Mouse (Mus musculus) CD4-positive, CD25-positive, alpha-beta regulatory T cell, adult 2 months (primary cell): ENCODE results near the gene Nfic.

Source experiments
- DNase-seq: peaks from one replicate; pipeline ENCODE4 v3.0.0-alpha.2; 2012; ENCODE audit warnings: low read depth, low spot score

Gene Nfic

DNA sequence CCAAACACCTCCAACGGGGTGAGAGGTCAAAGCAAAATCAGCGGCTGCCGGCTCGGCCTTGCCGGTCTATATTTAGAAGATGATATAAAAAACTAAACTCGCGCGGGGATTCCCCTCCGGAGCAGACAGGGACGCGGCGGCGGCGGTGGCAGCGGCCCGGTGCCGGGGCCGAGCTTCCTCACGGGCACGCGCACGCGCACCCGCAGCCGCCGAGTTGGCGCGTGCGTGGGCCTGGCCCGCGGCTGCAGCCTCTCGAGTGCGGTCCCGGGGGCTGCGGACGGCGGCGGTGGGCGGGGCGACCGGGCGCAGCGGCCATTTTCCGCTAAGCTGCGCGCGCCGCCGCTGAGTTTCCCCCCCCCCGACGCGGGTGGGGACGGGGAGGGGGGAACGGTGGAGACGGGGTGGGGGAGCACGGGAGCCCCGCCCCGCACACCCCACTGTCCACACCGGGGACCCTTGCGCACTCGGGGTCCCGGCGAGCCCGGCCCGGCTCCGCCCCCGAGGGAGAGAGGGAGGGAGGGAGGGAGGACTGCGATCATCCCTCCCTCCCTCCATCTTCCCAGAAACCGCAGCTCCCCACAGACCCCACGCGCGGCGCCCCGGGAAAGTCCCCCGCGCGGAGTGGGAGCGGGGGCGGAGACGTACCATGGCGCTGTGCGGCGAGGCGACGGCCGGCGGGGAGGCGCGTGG, 25.1 kb downstream of the Nfic start:
- peak; percentile 89 for DNase-seq

DNA sequence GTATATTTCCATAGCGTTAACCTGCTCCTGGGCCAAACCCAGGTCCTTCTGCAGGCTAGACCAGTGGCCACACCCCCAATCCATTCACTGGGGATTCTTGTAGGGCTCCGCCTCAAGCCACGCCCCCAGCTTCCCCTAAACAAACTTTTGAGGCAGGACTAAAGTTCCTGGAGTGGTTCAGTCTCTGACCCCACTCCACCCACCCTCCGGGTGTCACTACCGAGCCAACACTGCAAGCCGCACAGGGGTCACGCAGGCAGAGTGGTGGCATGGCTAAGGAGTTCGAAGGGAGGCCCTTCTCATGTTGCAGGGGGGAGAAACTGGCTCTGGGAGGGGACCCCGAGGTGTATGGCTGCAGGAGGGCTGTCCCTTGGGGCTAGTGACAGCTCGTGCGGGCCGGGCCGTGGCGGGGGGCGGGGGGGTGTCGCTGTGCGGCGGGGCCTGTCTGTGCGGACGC, 25.8 kb downstream of the Nfic start:
- peak; percentile 79 for DNase-seq

DNA sequence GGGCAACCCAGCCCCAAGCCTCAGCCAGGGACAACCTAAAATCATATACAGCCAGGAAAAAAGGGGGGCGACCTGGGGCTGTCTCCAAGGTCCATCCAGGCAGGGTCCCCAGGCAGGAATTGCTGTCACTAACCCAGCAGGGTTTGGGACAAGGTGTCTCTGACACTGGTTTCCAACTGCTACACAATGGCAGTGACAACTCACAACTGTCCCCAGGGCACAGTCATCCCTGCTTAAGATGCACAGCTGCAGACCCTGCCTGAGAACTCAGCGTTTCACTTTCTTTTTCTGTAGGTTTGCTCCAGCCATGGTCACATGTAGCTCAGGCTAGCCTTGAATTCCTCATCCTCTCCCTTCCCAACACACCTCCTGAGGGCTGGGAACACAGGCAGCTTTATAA, 26.3 kb downstream of the Nfic start:
- DNase-seq: no peak

DNA sequence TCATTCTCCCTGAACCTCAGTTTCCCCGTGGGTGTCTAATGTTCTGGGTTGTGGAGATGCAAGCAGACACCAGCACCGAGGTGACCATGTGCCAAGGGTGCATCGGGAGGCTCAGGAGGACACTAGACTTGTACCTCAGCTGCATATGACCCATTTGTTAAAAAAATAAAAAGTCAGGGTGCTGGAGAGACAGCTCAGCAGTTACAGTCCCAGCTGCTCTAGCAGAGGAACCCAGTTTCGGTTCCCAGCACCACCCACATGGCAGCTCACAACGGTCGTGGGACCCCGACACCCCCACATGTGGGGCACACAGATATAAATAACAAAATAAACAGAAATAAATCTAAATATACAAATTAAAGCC, 26.9 kb downstream of the Nfic start:
- no peak for DNase-seq

DNA sequence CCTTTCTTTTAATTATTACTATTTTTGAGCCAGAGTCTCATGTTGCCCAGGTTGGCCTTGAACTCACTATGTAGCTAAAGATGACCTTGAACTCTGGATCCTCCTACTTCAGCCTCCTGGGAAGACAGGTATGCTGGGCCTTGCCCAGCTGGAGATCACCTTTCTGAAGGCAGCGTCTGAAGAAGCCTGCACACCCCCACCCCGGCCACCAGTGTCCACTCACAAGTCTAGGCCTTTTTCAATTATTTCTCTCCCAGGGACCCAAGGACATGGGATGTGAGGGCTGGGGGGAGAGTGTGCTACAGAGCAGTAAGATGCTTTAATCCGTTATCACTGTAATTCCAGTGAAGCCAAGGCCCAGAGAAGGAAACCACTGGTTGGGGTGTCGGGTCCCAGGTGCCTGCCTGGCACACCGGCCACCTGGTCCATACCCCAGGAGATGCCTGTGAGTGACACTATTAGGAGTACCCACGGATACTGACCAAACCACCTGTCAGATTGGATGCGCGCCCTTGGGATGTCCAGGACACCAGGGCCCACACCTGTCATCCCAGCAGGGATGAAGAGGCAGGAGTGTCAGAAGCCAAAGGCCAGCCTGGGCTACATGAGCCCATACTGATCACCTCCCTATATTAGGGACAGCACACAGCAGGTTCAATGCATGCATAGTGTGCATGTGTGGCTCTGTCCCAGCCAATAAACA, 27.5 kb downstream of the Nfic start:
- no peak for DNase-seq

DNA sequence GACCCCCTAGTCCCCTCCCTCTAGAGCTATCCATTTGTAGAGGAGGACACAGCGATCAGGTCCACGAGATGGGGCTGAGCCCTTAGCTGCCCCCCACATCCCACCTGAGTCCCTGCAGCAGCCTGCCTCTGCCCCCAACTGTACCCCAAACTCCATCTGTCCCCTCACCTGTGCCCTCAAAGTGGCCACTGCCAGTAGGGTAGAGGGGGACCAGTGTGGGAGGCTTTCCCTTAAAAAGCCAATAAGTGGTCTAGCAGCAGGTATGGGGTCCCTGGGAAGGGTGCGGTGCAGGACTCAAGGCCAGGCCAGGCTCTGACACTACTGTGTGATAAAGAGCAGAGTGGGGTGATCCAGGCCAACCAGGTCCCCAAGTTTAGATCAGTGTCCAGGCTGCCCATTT, 28.1 kb downstream of the Nfic start:
- DNase-seq: no peak

DNA sequence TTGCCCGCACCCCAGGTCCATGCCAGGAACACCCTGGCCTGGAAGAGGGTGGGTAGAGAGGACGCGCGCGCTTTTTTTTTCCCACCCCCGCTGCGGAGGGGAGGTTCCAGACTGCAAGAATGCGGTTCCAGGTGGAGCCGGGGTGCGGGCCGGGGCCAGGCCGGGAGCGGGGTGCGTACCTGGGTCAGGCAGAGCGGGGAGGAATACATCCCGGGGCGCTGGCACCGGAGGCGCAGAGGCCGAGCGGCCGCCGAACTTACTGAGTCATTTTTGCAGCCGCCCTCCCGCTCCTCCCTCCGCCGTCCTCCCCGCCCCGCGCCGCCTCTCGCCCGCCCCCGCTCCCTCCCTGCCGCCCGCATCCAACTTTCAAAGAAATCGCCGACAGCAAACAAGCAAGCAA, 28.5 kb downstream of the Nfic start:
- DNase-seq: peak; percentile 56

DNA sequence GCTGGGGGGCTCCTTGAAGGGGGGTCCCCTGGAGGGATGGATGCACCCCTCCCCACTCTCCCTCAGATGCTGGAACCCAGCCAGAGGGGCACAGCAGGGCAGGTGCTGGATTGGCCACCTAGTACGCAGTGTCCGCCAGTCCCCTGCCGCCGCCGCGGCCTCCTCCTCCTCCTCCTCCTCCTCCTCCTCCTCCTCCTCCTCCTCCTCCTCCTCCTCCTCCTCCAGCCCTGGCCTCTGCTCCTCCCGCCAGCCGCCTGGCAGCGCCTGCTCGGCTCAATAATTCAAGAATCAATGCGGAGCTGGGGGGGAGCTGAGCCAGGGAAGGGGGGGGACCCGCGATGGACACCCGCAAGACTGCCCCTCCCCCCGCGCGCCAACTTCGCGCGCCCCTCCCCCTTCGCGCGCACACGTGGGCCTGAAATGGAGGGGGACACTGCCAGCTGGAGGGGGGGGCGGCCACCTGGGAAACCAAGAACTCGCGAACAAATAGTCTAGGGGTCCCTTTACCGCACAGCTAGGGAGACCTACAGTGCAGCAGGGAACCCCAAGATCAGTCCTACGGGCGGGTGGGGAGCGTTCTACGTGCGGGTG, 29.3 kb downstream of the Nfic start:
- no peak for DNase-seq

DNA sequence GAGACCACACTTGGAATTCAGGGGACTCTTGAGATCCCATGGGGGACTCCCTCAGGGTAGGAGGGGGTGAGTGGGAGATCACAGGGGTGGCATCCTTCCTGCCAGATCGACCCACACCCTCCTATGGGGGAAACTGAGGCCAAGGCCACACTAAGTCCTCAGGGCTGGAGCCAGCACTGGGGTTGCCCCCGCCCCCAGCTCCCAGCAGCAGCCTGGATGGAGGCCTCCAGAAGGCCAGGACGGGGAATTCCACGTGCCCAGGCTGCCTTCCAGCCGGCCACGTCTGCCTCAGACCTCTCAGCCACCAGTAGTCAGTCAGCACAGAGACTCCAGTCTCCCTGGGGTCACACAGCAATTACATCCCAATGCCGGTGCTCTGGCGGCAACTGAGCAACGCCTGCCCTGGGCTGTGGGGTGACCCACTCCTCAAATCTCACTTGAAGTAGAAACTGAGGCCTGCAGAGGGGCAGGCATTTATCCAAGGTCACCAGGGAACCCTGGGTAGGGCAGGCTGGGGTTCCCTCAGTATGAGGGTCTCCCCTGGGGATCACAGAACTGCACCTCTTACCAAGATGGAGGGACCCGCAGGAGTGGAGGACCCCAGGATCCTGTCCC, 30.1 kb downstream of the Nfic start:
- DNase-seq: no peak

DNA sequence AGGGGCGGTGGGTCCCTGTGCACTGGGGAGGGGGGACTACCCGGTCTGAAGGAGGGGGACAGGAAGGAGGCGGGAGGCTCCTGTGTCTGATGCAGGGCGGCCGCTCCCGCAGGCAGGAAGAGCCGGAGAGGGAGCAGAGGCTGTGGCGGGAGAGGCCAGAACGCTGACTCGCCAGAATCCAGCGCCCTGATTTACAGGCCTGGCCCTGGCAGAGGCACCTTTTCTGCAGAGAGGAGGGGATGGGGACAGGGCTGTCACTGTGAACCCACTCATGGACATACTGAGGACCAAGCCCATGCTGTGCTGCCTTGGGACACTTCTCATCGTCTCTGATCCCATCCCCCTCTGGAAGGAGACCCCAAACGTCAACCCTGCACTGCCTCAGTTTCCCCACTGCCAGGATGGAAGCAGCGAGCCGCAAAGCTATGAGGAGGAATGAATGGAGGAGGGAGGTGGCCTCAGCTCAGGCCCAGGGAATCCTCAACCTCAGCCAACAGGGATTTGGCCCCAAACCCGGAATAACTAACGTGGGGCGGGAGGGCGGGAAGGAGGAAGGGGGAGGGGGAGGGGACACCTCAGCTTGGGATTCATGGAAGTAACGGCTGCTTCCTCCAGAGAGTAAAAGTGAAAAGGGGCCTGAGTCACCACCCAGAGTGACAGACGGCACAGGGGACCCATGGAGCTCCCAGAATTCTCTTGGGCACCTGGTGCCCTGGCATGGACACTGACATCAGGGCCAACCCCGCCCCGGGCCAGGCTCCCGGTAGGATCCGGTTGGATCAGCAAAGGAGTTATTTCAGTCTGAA, 31.0 kb downstream of the Nfic start:
- DNase-seq: no peak

DNA sequence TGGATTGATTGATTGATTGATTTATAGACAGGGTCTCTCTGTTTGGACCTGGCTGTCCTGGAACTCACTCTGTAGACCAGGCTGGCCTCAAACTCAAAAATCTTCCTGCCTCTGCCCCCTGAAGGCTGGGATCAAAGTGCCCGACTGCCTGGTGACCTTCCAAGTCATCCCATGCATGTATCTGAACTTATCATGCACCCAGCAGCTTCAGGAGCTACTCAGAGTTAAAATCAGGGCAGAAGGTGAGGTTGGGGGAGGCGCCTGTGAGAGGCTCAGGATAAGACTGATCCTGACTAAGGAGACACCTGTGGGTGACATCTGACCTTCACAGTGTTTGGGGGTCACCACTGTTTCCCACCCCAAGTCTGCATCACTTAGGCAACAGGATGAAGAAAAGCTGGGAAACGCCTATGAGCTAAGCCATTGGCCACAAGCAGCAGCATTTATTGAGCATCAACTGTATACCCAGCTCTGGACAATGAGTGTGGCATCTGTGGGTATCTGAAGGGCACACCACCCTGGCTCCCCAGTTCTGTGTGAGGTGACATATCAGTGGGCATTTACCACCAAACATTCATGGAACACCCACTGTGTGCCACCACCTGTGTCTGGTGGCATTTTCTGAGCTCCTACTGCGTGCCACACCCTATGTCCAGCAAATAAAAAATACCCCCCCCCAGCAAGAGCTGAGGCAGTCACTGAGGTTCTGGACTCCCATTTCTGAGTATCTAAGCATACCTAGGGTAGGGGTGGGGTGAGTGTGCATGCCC, 31.8 kb downstream of the Nfic start:
- DNase-seq: no peak

DNA sequence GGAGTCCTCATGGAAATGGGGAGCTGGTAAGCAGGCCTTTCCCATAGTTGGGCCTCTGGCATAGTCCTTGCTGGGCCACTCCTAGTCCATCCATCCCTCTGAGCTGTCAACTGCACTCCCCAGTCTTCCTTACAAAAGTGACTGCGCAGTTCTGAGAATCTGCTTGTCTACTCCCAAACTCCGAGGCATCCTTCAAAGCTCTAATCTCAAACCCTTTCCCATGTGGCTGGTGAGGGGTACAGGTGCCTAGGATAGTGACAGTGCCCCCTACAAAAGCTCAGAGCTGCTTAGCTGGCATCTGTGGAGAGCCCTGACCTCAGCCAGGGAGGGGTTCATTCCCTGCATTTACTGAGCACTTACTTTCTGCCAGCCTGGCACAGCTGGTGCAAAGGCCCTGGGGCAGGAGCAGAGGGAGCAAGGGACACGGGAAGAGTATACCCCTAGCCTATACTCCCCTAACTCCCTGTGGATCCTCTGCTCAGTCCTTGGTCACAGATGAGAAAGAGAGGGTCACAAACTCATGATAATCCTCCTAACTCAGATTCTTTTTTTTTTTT, 32.7 kb downstream of the Nfic start:
- DNase-seq: no peak

DNA sequence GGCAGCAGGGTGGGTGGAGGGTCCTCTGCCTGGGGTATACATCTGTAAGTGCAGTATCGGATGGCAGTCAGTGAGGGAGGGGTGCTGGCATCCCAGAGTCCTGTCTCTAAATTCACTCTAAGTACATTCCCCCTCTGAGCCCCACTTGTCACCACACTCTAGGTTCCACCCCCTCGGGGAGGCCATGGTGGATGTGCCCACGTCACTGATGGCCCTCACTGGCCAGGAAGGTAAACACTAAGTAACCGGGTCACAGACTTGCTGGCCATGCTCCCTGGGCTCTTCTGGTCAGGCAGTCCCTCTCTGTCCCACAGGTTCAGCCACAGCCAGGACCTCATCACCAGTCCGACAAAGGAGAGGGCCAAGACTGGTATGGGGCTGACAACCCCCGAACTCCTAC, 33.2 kb downstream of the Nfic start:
- DNase-seq: no peak

DNA sequence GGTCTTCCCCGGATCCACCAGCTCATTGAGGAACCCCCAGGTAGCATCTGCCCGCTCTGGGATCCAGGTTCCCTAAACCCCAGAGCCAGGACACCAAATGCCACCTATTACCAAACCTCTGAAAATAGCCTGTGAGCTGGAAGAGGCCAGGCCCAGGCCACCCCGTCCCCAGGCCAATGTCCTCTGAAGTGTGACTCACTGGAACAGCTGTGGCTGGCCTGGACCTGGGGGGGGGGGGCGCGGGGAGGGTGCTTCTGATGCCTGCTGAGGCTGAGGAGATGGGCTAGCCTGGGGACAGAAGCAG, 33.7 kb downstream of the Nfic start:
- no peak for DNase-seq

DNA sequence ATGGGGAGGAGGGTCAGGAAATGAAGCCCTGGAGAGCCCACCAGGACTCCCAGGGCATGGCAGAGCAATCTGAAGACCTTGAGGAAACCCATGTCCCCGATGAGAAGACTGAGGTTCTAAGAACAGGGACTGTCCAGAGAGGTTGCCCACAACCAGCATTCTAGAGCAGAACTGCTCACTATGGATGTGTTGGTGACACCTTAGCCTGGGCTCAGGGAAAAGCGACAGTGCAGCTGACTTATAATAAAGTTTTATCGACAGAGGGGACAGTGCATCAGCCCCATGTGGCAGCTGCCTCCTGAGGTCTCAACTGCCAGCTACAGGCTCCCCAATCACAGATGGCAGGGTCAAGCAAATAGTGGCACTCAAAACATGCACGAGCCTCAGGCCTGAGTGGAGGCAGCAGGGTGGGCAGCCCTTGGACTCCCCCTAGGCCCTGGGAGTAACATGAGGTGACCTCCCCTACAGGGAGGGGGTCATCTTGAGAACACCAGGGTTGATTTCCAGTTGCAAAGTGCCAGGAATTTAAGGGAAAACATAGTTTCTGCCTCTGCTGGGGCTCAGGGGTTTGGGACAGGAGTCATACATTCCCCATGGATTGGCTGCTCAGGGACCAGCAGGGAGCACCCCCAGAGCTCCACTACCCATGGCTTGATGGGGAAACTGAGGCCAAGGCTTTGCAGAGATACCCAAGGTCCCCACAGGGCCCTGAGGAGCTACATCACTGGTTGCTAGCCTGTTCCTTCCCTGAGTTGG, 34.2 kb downstream of the Nfic start:
- no peak for DNase-seq

DNA sequence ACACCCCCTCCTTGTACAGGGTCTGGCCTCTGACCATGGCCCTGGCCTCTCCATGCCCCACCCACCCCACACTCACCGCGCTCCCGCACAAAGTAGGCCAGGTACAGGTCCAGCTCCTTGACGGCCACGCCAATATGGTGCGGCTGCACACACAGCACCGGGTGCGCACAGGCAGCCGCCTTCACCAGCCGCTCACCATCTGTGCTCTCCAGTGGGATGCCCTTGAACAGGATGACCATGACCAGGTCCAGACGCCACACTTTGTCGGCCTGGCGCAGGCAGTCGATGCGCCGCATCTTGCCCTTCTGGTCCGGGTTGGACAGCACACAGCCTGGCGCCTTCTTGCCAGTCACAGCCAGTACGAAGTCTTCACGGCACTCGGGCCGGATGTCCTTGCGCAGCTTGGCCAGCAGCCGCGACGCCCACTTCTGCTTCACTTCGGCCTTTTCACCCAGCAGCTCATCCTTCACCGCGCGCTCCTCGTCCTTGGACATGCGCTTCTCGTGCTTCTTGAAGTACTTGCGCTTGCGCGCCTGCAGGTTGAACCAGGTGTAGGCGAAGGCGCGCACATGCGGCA, 35.2 kb downstream of the Nfic start:
- DNase-seq: no peak

DNA sequence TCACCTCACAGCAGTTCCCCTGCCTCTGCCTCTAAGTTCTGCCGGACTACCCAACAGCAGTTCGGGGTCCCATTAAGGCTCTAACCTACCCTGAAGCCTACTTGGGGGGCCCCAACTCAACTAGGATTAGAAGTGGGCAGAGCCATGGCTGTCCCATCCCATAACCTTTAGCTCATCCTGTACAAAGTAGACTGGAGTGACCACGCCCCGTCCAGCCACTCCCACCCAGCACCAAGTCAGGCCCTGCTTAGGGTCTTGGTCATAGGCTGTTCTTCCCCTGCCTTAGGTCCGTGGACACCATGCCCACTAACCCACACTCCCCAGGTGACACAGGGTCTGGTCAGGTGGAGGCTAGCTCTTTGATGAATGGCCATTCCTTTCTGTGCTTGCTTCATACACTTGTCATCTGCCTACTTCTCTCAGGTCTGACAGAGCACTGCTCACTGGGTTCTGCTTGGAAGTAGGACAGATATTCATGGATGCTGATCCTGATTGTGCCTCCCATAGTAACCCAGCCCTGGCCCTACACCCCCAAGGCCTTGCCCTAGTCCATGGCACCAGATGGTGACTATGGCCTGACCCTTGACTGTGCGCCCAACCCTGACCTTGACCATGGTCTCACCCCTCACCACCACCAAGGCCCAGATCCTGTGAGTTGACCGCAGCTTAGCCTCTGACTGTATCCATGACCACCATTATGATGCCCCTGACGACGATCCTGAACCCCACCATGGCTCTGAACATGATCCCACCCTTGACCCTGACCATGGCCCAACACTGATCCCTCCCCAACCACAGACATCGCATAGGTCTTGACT, 36.1 kb downstream of the Nfic start:
- DNase-seq: no peak

DNA sequence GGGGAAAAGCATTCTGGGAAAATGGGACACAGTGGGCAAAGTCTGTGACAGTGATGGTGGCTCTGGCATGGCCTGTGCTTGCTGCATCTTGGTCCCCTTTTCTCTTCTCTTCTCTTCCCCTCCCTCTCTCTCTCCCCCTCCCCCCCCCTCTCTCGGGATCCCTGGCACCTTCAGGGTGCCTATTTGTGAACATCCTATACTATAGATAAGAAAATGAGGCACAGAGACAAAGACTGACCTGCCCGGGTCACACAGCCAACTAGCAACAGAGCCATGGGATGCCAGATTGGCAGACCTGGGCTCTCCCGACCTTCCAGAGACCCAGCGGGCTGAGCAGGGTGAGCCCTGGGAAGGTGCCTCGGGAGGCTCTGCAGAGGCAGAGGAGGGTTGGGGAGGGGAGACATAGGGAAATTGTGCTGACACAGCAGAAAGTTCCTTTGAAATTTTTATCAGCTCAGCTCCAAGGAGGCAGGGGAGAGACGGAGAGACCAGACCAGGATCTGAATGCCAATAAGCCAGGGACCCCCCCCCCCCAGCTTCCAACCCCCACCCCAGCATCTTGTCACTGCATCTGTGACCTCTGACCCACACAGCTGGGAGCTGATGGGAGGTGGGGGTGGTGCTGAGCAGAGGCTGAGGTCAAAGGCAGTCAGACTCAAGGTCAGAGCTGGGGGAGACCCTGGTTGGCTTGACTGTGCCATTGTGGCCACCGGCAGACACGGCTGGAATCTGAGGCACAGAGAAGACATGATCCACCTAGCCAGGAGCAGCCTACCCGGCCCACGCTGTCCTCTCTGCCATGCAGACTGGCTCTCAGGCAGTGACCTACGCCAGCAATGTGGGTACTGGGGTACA, 37.0 kb downstream of the Nfic start:
- no peak for DNase-seq
